9 mouse cellular contexts compared by ENCODE assay signal in genomic region chr1:106043053-106043820, GRCm38 (mm10). TPM values are rescaled to one million over a fixed set of nuclear protein-coding genes. Genes with fewer than 3 reads are reported as not detected.
DNase-seq lines count a peak whose midpoint lies in the region; ATAC-seq lines count a peak whose summit lies in the region.
"Had no signal": no experiment of that assay in that cellular context is flagged by ENCODE, and none has a peak within 500 bp of the region (broad histone marks: within the 10 kb centered on the region; RNA-seq: fewer than 3 reads in every experiment).

No protein-coding gene starts in this region.

- no peak for DNase-seq in frontal cortex, postnatal 10 days (ENCODE audit: low spot score in 2 of 2)
- DNase-seq in right cerebral cortex, postnatal 25 days: peak; percentile 22
- DNase-seq in right cerebral cortex, postnatal 4 days: no peak
- DNase-seq in heart, adult 9 months (ENCODE audit: low spot score in 2 of 2): peak; percentile 63 to 65
- DNase-seq in layer of hippocampus, adult 11-12 months (ENCODE audit: low spot score): no peak
- DNase-seq in right cerebral cortex, adult 2 months (ENCODE audit: low spot score in 2 of 2): no peak
- no peak for DNase-seq in layer of hippocampus, adult 8-10 months (ENCODE audit: low spot score in 2 of 2)
- DNase-seq: kidney, adult 18-20 months had no signal

- ATAC-seq in frontal cortex, adult (ENCODE audit: low TSS enrichment): peak; percentile 74

RNA-seq across cellular contexts. Expression of gene Zcchc2, which starts 53.0 kb away (rescaled TPM):
- 10 to 100 TPM; 20.6 to 25.6 (median 23.3) TPM for total RNA-seq in layer of hippocampus, adult 8-10 months (2022)

Comparison
In these comparisons a context has a peak if more than half of its experiments do, and no peak if none do; other contexts are left out.
1. DNase-seq: peak in right cerebral cortex, postnatal 25 days (single experiment) and heart, adult 9 months (2 of 2); none in frontal cortex, postnatal 10 days (0 of 2), right cerebral cortex, postnatal 4 days (single experiment), layer of hippocampus, adult 11-12 months (single experiment), right cerebral cortex, adult 2 months (0 of 2) and layer of hippocampus, adult 8-10 months (0 of 2).